Mouse (Mus musculus): ENCODE measurements at regions not wholly inside any gene's neighbourhood (a gene's known extent, or its start where the extent isn't known, plus 50 kb on each side); places are given as distances from the start of the nearest gene placed in this dataset.
A peak's percentile ranks its signal among the peaks of the same experiment; 100 is the strongest.

- no peak for ATAC-seq (ENCODE audit: low TSS enrichment)
Observed at GRCm38 (mm10) chr13:53805872-53806271, 249.6 kb downstream of the Drd1 start.

- ATAC-seq (ENCODE audit: low TSS enrichment) = peak; percentile 80; the same call in 1 of the 2 replicates
Observed at GRCm38 (mm10) chr13:53800978-53801377, 254.5 kb downstream of the Drd1 start.

GRCm38 (mm10) chr13:53788809-53789208, 266.7 kb downstream of the Drd1 start:
- ATAC-seq (ENCODE audit: low TSS enrichment) = no peak

- ATAC-seq (ENCODE audit: low TSS enrichment) = peak; percentile 95
Observed at GRCm38 (mm10) chr13:53783492-53783891, 272.0 kb downstream of the Drd1 start.

GRCm38 (mm10) chr13:53779150-53779549, 276.4 kb downstream of the Drd1 start:
- ATAC-seq (ENCODE audit: low TSS enrichment) = no peak

- ATAC-seq (ENCODE audit: low TSS enrichment) = no peak
Observed at GRCm38 (mm10) chr13:53776421-53776820, 279.1 kb downstream of the Drd1 start.

GRCm38 (mm10) chr13:53775687-53776086, 279.8 kb downstream of the Drd1 start:
- ATAC-seq (ENCODE audit: low TSS enrichment) = no peak

GRCm38 (mm10) chr13:53764613-53765243, 290.8 kb downstream of the Drd1 start:
- ATAC-seq (ENCODE audit: low TSS enrichment) = peak; percentile 92

GRCm38 (mm10) chr13:53757576-53758237, 284.8 kb upstream of the Msx2 start:
- no peak for ATAC-seq (ENCODE audit: low TSS enrichment)

GRCm38 (mm10) chr13:53756970-53757530, 284.2 kb upstream of the Msx2 start:
- no peak for ATAC-seq (ENCODE audit: low TSS enrichment)

- ATAC-seq (ENCODE audit: low TSS enrichment) = no peak
Observed at GRCm38 (mm10) chr13:53755046-53755615, 282.3 kb upstream of the Msx2 start.

GRCm38 (mm10) chr13:53753049-53753448, 280.2 kb upstream of the Msx2 start:
- ATAC-seq (ENCODE audit: low TSS enrichment) = no peak

GRCm38 (mm10) chr13:53740981-53741380, 268.1 kb upstream of the Msx2 start:
- ATAC-seq (ENCODE audit: low TSS enrichment) = no peak

GRCm38 (mm10) chr13:53739127-53739526, 266.3 kb upstream of the Msx2 start:
- no peak for ATAC-seq (ENCODE audit: low TSS enrichment)

GRCm38 (mm10) chr13:53734944-53735343, 262.1 kb upstream of the Msx2 start:
- ATAC-seq (ENCODE audit: low TSS enrichment) = no peak

- ATAC-seq (ENCODE audit: low TSS enrichment) = no peak
Observed at GRCm38 (mm10) chr13:53730259-53730902, 257.5 kb upstream of the Msx2 start.

- ATAC-seq (ENCODE audit: low TSS enrichment) = no peak
Observed at GRCm38 (mm10) chr13:53729848-53730247, 257.0 kb upstream of the Msx2 start.

GRCm38 (mm10) chr13:53726031-53726430, 253.2 kb upstream of the Msx2 start:
- no peak for ATAC-seq (ENCODE audit: low TSS enrichment)

- no peak for ATAC-seq (ENCODE audit: low TSS enrichment)
Observed at GRCm38 (mm10) chr13:53722881-53723280, 250.0 kb upstream of the Msx2 start.

- no peak for ATAC-seq (ENCODE audit: low TSS enrichment)
Observed at GRCm38 (mm10) chr13:53721038-53721463, 248.2 kb upstream of the Msx2 start.

GRCm38 (mm10) chr13:53717582-53717981, 244.7 kb upstream of the Msx2 start:
- ATAC-seq (ENCODE audit: low TSS enrichment) = peak; percentile 62; the same call in 1 of the 2 replicates

GRCm38 (mm10) chr13:53717086-53717485, 244.2 kb upstream of the Msx2 start:
- ATAC-seq (ENCODE audit: low TSS enrichment) = no peak

Data from frontal cortex, adult (tissue).